Mouse (Mus musculus): ENCODE data around the gene Fmnl3. TPM values are rescaled to one million over a fixed set of nuclear protein-coding genes. Genes with fewer than 3 reads are reported as not detected.

The Fmnl3 gene
- total and polyA plus RNA-seq, 3 experiments: 0.08 to 4.8 (median 0.11) TPM

DNA sequence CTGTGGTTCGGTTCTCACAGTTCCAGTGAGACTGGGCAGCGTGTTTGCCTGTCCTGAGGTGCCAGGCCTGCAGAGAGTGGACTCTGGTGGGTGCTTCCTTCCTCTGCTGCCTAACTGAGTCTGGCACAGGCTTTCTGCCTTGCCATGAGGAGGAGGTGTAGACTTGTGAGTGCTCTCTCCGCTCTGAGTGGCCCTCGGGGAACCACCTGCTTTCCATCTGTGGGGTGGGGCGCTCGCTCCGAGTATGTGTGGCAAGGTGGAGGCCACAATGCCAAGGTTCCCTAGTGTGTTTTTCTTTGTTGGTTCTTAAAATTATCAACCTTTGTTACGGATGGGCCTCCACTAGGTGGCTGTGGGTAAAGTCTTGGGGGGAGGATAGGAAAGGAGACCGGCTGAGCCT is 38.6 kb upstream of the Fmnl3 start:
- Histone ChIP-seq H3K4me1 (ENCODE audit: insufficient read depth, low read depth, low read length) (peaks cover 6% of the 10 kb centered on the region), H3K36me3 (replicated peaks) (peaks cover 81% of the 10 kb centered on the region), H3K9me3 (replicated peaks) (no peaks in the 10 kb centered on the region), H3K27me3 (ENCODE audit: insufficient read depth, low read length) (no peaks in the 10 kb centered on the region), H3K4me3 (ENCODE audit: low read depth, low read length) (no peak overlapping the region)
- no peak for DNase-seq (ENCODE audit: low spot score)
- ATAC-seq (ENCODE audit: extremely low read depth, insufficient number of reproducible peaks, low FRiP score, poor library complexity, severe bottlenecking): no peak
- TF ChIP-seq CTCF (IDR thresholded peaks at IDR 0.05; ENCODE audit: low read depth, low read length) (no peak), GATA2 (IDR thresholded peaks at IDR 0.05; ENCODE audit: borderline replicate concordance, low read depth, low read length) (no peak), GATA1 (IDR thresholded peaks at IDR 0.05; ENCODE audit: borderline replicate concordance, low read length) (no peak)

DNA sequence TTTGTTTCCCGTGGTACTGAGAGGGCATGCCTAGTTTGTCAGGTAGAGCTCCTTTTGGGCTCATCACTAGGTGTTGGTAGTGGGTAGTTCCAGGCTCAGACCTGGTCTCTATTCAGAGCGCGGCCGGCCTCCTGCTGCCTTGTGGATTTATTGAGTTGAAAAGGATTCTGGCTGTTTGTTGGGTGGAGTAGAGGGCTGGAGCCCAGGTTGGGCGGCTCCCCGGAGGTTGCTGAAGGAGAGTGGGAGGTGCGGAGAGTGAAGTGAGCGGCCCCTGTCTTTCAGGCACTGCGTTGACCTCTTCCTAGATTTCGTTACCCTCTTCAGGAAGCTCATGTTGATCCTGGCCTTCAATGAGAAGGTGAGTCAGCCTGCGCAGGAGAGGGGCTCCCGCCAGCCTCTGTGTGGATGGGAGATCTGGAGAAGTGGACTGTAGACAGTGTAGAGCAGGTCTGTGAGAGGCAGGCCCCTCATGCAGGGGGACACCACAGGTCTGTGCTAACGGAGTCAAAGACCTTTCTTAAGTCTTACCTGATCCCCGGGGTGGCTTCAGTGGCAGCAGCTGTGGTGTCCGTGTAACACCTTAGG is 36.8 kb upstream of the Fmnl3 start:
- DNase-seq (ENCODE audit: low spot score): no peak
- no peak for ATAC-seq (ENCODE audit: extremely low read depth, insufficient number of reproducible peaks, low FRiP score, poor library complexity, severe bottlenecking)
- Histone ChIP-seq H3K27me3 (ENCODE audit: insufficient read depth, low read length) (no peaks in the 10 kb centered on the region), H3K4me1 (ENCODE audit: insufficient read depth, low read depth, low read length) (peaks cover 6% of the 10 kb centered on the region), H3K9me3 (replicated peaks) (no peaks in the 10 kb centered on the region), H3K4me3 (ENCODE audit: low read depth, low read length) (no peak overlapping the region), H3K36me3 (replicated peaks) (peaks cover 99% of the 10 kb centered on the region)
- TF ChIP-seq TAL1 (conservative IDR thresholded peaks at IDR 0.05; ENCODE audit: low read depth, low read length): no peak
- no peak for TF ChIP-seq GATA2 (IDR thresholded peaks at IDR 0.05; ENCODE audit: borderline replicate concordance, low read depth, low read length)
- no peak for TF ChIP-seq GATA1 (IDR thresholded peaks at IDR 0.05; ENCODE audit: borderline replicate concordance, low read length)
- TF ChIP-seq POLR2AphosphoS5 (IDR thresholded peaks at IDR 0.05; ENCODE audit: insufficient replicate concordance, low read depth, low read length): no peak
- TF ChIP-seq CTCF (IDR thresholded peaks at IDR 0.05; ENCODE audit: low read depth, low read length): no peak

DNA sequence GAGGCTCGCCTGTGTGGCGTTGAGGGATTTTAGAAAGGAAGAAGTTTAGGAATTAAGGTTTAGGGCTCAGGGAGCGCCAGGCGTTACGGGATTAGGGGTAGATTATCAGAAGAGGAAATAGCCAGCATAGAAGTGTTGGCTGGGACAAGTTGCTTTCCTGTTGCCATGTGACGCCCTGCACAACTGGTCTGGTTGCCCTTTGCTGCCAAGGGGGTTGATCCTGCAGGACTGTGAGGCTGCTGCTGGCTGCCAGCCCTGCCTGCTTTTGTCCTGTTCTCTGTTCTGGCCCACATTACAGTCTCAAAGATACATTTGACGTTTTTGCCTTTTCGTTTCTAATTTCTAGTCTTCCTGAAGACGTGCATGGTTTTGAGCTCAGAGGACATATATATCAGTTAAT is 34.9 kb upstream of the Fmnl3 start:
- Histone ChIP-seq H3K9me3 (replicated peaks) (no peaks in the 10 kb centered on the region), H3K4me1 (ENCODE audit: insufficient read depth, low read depth, low read length) (peaks cover 9% of the 10 kb centered on the region), H3K36me3 (replicated peaks) (peaks cover 96% of the 10 kb centered on the region), H3K4me3 (ENCODE audit: low read depth, low read length) (no peak overlapping the region), H3K27me3 (ENCODE audit: insufficient read depth, low read length) (no peaks in the 10 kb centered on the region)
- DNase-seq (ENCODE audit: low spot score) (no peak), ATAC-seq (ENCODE audit: extremely low read depth, insufficient number of reproducible peaks, low FRiP score, poor library complexity, severe bottlenecking) (no peak)
- TF ChIP-seq GATA2 (IDR thresholded peaks at IDR 0.05; ENCODE audit: borderline replicate concordance, low read depth, low read length) (no peak), TAL1 (conservative IDR thresholded peaks at IDR 0.05; ENCODE audit: low read depth, low read length) (no peak), CTCF (IDR thresholded peaks at IDR 0.05; ENCODE audit: low read depth, low read length) (no peak), POLR2AphosphoS5 (IDR thresholded peaks at IDR 0.05; ENCODE audit: insufficient replicate concordance, low read depth, low read length) (no peak), GATA1 (IDR thresholded peaks at IDR 0.05; ENCODE audit: borderline replicate concordance, low read length) (no peak)

- DNase-seq (ENCODE audit: low spot score): no peak
- H3K36me3 ChIP-seq (replicated peaks): peaks cover 97% of the 10 kb centered on the region
These were observed 33.0 kb upstream of the Fmnl3 start for GRCm38 (mm10) chr15:99403159-99403889.

GRCm38 (mm10) chr15:99400602-99401001 is 30.3 kb upstream of the Fmnl3 start:
- Histone ChIP-seq H3K4me1 (ENCODE audit: insufficient read depth, low read depth, low read length) (peaks cover 39% of the 10 kb centered on the region), H3K4me3 (ENCODE audit: low read depth, low read length) (no peak overlapping the region), H3K9me3 (replicated peaks) (no peaks in the 10 kb centered on the region), H3K36me3 (replicated peaks) (peaks cover 81% of the 10 kb centered on the region), H3K27me3 (ENCODE audit: insufficient read depth, low read length) (no peaks in the 10 kb centered on the region)
- peak; percentile 75 for ATAC-seq (ENCODE audit: extremely low read depth, insufficient number of reproducible peaks, low FRiP score, poor library complexity, severe bottlenecking)
- DNase-seq (ENCODE audit: low spot score): no peak
- TF ChIP-seq GATA1 (IDR thresholded peaks at IDR 0.05; ENCODE audit: borderline replicate concordance, low read length) (no peak), TAL1 (conservative IDR thresholded peaks at IDR 0.05; ENCODE audit: low read depth, low read length) (no peak)

More at GRCm38 (mm10) chr15:99403159-99403889, 33.0 kb upstream of the Fmnl3 start:
- H3K4me1 ChIP-seq (ENCODE audit: insufficient read depth, low read depth, low read length): peaks cover 25% of the 10 kb centered on the region
- H3K27me3 ChIP-seq (ENCODE audit: insufficient read depth, low read length): no peaks in the 10 kb centered on the region
- no peaks in the 10 kb centered on the region for H3K9me3 ChIP-seq (replicated peaks)
- no peak for TF ChIP-seq GATA1 (IDR thresholded peaks at IDR 0.05; ENCODE audit: borderline replicate concordance, low read length)
- TF ChIP-seq CTCF (IDR thresholded peaks at IDR 0.05; ENCODE audit: low read depth, low read length): no peak
- TF ChIP-seq GATA2 (IDR thresholded peaks at IDR 0.05; ENCODE audit: borderline replicate concordance, low read depth, low read length): no peak
- TF ChIP-seq POLR2AphosphoS5 (IDR thresholded peaks at IDR 0.05; ENCODE audit: insufficient replicate concordance, low read depth, low read length): no peak
- no peak for TF ChIP-seq TAL1 (conservative IDR thresholded peaks at IDR 0.05; ENCODE audit: low read depth, low read length)
- no peak overlapping the region for H3K4me3 ChIP-seq (ENCODE audit: low read depth, low read length)
- no peak for ATAC-seq (ENCODE audit: extremely low read depth, insufficient number of reproducible peaks, low FRiP score, poor library complexity, severe bottlenecking)

DNA sequence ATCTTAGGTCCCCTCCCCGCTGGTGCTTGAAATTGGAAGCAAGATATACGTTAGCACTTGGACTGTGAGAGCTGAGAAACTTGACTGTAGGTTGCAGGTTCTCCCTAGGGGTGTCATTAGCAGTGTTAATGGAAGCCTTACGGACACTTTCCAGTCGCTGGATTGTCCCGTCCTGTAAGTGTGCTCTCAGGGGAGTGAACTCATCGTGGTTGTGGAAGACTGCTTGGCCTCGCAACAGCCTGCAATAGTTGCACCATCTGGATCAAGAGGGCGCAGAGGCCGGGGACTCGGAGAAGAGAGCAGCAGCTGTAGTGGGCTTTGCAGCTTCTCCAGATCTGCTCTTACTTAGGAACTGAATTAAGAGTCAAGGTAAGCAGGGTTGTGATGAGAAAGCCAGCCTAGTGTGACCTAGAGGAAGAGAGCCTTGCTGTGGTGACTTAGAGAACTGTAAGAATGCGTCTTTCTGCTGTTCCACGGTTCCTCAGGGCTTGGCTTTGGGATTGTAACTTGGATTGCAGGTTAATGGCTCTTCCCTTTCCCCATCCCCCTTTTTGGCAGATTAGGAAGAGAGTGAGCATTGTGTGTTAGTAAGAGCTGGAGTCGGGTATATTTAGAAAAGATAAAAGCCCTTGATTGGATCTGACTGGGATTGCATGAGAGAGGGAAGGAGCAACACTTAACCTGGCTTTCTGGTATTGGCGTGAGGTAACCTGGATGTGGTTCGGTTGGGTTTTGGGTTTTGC is 29.4 kb upstream of the Fmnl3 start:
- H3K27me3 ChIP-seq (ENCODE audit: insufficient read depth, low read length): no peaks in the 10 kb centered on the region
- TF ChIP-seq POLR2AphosphoS5 (IDR thresholded peaks at IDR 0.05; ENCODE audit: insufficient replicate concordance, low read depth, low read length) (no peak), TAL1 (conservative IDR thresholded peaks at IDR 0.05; ENCODE audit: low read depth, low read length) (no peak)
- no peak overlapping the region for H3K4me3 ChIP-seq (ENCODE audit: low read depth, low read length)
- no peaks in the 10 kb centered on the region for H3K9me3 ChIP-seq (replicated peaks)
- ATAC-seq (ENCODE audit: extremely low read depth, insufficient number of reproducible peaks, low FRiP score, poor library complexity, severe bottlenecking) (no peak), DNase-seq (ENCODE audit: low spot score) (no peak)
- peaks cover 80% of the 10 kb centered on the region for H3K36me3 ChIP-seq (replicated peaks)
- H3K4me1 ChIP-seq (ENCODE audit: insufficient read depth, low read depth, low read length): peaks cover 49% of the 10 kb centered on the region
